Mouse (Mus musculus): Measurements from ENCODE around the gene Zfp422. TPM values are rescaled to one million over a fixed set of nuclear protein-coding genes. Genes with fewer than 3 reads are reported as not detected.
"Not testable (repeated sequence)": the region's sequence is repeated elsewhere in the genome, so short reads cannot be mapped to it uniquely, and the experiment has no call there.

Gene Zfp422
- polyA plus RNA-seq, 1 experiment from 2014 or later: 148 TPM

DNA sequence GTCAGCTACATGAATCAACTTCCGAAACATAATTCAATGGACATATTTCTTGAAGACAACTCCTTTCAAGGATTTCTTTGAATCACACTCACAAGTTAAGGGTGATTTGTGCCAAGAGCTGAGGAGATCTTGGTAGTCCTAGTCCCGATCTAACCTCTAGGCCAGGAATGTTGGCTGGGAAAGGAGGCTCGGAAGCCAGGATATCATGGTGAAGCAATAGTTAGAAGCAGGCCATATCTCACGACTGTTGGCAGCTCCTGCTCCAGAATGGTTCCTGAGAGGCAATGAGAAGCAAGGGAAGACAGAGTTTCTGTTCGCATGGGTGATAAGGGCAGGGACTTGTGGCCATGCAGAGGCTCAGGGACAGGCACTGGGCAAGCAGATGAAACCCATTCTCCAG is 8.7 kb upstream of the Zfp422 start:
- H3K27ac ChIP-seq (ENCODE audit: low read length): no peak overlapping the region
- 60% methylated on average over 5 of the region's 5 CpGs for WGBS
- ATAC-seq (ENCODE audit: low read depth): no peak
- H3K4me2 ChIP-seq (ENCODE audit: low read depth, low read length): no peak overlapping the region
- peaks cover 7% of the 10 kb centered on the region for H3K4me1 ChIP-seq (replicated peaks; ENCODE audit: control insufficient read depth, insufficient read depth, low read length)
- H3K4me3 ChIP-seq (ENCODE audit: low read length): no peak overlapping the region
- no peaks in the 10 kb centered on the region for H3K9me3 ChIP-seq (ENCODE audit: control insufficient read depth, low read length)
- H3K27me3 ChIP-seq (ENCODE audit: control insufficient read depth, insufficient read depth, low read depth, low read length): no peaks in the 10 kb centered on the region
- H3K36me3 ChIP-seq (ENCODE audit: control insufficient read depth, insufficient read depth, low read length): no peaks in the 10 kb centered on the region
- no peak overlapping the region for H3K9ac ChIP-seq (ENCODE audit: low read length)

DNA sequence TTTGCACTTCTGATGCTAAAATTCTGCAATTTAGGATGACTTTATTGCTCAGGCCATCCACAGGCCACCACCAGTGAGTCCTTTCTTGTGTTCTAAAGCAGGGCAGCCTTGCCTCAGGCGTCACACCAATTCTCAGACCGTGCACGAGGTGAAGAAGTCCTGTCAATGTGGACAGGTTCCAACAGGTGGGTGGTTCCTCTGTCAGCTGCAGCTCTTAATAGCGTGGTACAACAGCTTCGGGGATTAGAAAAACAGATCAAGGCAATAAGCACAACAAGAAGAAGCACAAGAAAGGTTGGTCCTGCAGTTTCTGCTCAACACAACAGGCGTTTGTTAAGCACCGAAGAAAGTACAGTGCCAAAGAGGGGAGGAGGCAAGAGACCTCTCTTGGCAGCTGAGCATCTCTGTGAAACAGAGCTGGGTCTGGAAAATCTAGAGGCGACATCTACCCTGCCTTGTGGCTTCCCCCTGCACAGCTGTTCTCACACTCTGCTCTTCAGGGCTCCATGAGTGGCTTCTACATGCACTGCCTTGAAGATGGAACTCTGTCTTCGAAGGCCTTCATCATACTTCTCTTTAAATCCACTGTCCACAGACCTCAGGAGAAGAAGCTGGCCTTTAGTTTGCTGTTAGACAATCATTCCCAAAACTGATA is 7.9 kb upstream of the Zfp422 start:
- ATAC-seq (ENCODE audit: low read depth): no peak
- WGBS: 77% methylated on average over 9 of the region's 9 CpGs
- H3K4me3 ChIP-seq (ENCODE audit: low read length): no peak overlapping the region

DNA sequence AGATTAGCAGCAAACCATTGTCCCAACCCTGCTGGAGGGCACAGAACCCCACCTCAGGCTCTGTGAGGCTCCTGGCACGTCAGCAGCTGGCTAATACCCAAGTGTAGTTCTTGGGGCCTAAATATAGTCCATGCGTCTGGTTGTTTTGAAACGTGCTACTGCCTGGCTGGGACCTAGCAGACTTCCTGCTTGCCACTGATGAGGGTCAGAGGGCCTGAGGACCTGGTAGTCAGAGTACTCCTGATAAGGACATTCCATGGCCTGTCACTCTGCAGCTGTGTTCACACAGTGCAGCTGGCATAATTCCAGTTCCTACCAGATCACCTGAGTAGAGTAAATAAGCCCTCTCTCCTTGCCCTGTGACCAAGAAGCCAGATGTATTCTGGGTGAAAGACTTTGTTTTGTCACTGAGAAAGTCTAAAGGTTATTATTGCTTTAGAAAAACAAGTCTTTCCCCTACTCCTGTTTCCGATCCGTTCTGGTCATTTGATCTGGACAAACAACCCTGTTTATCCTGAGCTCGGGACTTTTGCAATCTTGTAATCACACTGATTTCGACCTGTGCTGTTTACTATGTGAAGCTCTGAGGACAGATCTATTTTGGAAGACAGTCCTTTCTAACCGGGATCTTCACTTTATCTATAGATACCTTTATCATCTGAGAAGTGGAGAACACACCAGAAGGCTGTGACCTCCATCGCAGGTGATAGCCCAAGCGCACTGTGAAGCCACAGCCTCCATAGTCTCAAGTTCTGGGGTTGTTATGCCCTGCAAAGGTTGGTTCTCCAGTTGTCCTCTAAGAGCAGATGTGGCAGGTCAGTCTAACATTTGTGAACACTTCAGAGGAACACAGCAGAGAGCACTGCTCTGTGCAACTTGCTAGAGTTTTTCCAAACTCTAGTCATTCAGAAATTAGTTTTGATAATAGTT is 6.7 kb upstream of the Zfp422 start:
- Histone ChIP-seq H3K9ac (ENCODE audit: low read length) (no peak overlapping the region), H3K9me3 (ENCODE audit: control insufficient read depth, low read length) (no peaks in the 10 kb centered on the region), H3K4me1 (replicated peaks; ENCODE audit: control insufficient read depth, insufficient read depth, low read length) (peaks cover 7% of the 10 kb centered on the region), H3K36me3 (ENCODE audit: control insufficient read depth, insufficient read depth, low read length) (no peaks in the 10 kb centered on the region), H3K27me3 (ENCODE audit: control insufficient read depth, insufficient read depth, low read depth, low read length) (no peaks in the 10 kb centered on the region), H3K4me3 (ENCODE audit: low read length) (no peak overlapping the region), H3K27ac (ENCODE audit: low read length) (peak overlapping the region; percentile 77), H3K4me2 (ENCODE audit: low read depth, low read length) (no peak overlapping the region)
- WGBS: 32% methylated on average over 10 of the region's 10 CpGs
- ATAC-seq (ENCODE audit: low read depth): peak; percentile 97

More for the DNA sequence above, 7.9 kb upstream of the Zfp422 start:
- Histone ChIP-seq H3K36me3 (ENCODE audit: control insufficient read depth, insufficient read depth, low read length) (no peaks in the 10 kb centered on the region), H3K27ac (ENCODE audit: low read length) (no peak overlapping the region), H3K4me2 (ENCODE audit: low read depth, low read length) (no peak overlapping the region), H3K4me1 (replicated peaks; ENCODE audit: control insufficient read depth, insufficient read depth, low read length) (peaks cover 7% of the 10 kb centered on the region), H3K9ac (ENCODE audit: low read length) (no peak overlapping the region), H3K27me3 (ENCODE audit: control insufficient read depth, insufficient read depth, low read depth, low read length) (no peaks in the 10 kb centered on the region), H3K9me3 (ENCODE audit: control insufficient read depth, low read length) (no peaks in the 10 kb centered on the region)

DNA sequence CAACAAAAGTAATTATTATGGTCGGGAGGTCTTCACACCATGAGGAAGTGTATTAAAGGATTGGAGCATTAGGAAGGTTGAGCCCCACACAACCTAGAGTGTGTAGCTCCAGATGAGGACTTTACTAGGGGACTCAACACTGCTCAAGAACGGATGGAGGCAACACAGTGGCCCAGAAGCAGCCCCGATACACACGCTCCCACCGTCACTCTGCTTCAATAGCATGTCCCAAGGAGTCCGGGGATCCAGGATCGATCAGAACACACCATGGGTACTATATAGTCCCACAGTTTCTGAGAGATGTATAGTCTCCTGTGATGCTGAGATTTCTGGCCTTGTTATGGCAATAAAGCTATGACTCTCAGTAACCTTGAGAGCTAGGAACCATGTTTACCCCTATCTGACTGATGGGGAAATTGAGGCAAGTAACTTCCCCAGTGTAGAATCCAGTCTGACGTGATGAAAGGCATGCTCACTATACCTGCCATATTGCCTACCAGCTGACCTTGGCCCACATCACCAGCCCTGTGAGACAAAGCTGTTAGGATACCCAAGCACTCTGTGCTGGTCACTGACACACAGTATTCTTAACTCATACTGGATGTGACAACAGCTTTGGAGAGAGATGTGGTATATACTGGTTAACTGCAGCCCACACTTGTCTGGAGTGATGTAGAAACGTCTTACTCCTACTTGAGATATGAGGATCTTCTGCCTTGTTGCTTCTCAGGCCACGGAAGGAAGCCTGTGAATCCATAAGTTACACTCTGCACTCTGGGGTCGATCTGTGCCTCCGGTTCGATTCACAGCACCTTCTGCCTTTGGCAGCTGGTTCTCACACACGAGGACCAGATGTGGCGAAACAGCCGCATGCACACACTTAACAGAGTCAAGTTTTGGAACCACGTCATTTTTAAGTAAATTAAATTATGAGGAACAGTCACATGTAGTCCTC is 5.2 kb upstream of the Zfp422 start:
- Histone ChIP-seq H3K27me3 (ENCODE audit: control insufficient read depth, insufficient read depth, low read depth, low read length) (no peaks in the 10 kb centered on the region), H3K9me3 (ENCODE audit: control insufficient read depth, low read length) (no peaks in the 10 kb centered on the region), H3K36me3 (ENCODE audit: control insufficient read depth, insufficient read depth, low read length) (no peaks in the 10 kb centered on the region), H3K9ac (ENCODE audit: low read length) (no peak overlapping the region), H3K4me3 (ENCODE audit: low read length) (no peak overlapping the region), H3K4me1 (replicated peaks; ENCODE audit: control insufficient read depth, insufficient read depth, low read length) (peaks cover 7% of the 10 kb centered on the region), H3K27ac (ENCODE audit: low read length) (peak overlapping the region; percentile 77), H3K4me2 (ENCODE audit: low read depth, low read length) (no peak overlapping the region)
- no peak for ATAC-seq (ENCODE audit: low read depth)
- WGBS: 89% methylated on average over 17 of the region's 17 CpGs

DNA sequence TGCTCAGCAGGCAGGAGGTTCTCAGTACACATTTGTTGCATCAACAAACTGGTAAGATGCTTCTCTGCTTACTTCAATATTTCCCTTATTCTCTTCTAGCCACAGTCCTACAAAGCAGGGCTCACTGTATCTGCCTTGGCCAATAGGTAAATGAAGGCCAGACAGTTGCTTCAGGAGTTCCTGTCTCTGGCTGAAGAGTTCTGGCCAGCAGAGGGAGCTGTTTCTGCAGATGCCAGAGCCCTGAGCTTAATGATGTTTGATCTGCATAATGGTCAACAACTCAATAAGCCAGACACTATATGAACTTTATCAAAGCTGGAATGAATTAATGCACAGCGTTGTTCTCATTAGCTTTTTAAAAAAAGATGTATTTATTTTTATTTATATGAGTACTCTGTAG is 3.3 kb upstream of the Zfp422 start:
- no peak for ATAC-seq (ENCODE audit: low read depth)
- H3K27me3 ChIP-seq (ENCODE audit: control insufficient read depth, insufficient read depth, low read depth, low read length): no peaks in the 10 kb centered on the region
- peaks cover 7% of the 10 kb centered on the region for H3K4me1 ChIP-seq (replicated peaks; ENCODE audit: control insufficient read depth, insufficient read depth, low read length)
- no peak overlapping the region for H3K9ac ChIP-seq (ENCODE audit: low read length)
- no peak overlapping the region for H3K4me3 ChIP-seq (ENCODE audit: low read length)
- 41% methylated on average over 1 of the region's 1 CpGs for WGBS
- H3K4me2 ChIP-seq (ENCODE audit: low read depth, low read length): no peak overlapping the region
- no peaks in the 10 kb centered on the region for H3K9me3 ChIP-seq (ENCODE audit: control insufficient read depth, low read length)
- H3K36me3 ChIP-seq (ENCODE audit: control insufficient read depth, insufficient read depth, low read length): no peaks in the 10 kb centered on the region
- no peak overlapping the region for H3K27ac ChIP-seq (ENCODE audit: low read length)

DNA sequence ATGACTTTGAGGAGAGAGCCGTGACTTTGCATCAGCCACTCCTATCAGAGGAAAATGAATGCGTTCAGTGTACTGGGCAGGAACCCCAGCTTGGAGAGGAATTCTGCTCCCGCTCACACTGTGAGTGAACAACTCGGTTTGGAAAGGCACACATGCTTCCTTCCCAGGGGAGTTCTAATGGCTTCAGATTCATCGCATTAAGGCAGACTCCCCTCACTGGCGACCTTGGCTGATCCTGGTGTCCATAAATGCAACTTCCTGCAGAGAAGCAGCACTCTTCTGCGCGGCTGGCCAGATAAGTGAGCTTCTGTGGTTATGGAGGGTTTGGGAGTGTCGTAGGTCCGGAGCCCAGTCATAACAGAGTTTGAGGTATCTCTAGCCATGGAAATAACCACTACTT is 967 bp upstream of the Zfp422 start:
- H3K27ac ChIP-seq (ENCODE audit: low read length): no peak overlapping the region

DNA sequence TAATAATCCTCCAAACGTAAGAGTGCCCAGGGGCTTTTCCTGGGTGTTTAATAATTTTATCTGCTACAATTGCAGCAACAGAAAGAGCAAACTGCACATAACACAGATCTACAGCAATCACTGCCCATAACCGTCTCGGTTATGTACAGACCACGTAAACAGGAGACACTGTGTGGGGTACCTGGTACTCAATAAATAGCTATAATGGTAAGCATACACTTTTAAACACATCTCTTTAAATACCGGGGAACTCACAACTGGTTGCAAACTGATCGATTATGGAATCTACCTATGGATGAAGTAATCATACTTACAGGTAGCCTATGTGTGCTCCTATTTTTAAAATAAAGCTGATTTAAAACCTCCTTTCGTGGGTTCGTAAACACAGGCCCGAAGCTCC is 704 bp downstream of the Zfp422 start:
- H3K36me3 ChIP-seq (ENCODE audit: control insufficient read depth, insufficient read depth, low read length): peaks cover 10% of the 10 kb centered on the region
- WGBS: 9% methylated on average over 9 of the region's 9 CpGs
- H3K9ac ChIP-seq (ENCODE audit: low read length): peak overlapping the region; percentile 96
- peak overlapping the region; percentile 75 for H3K4me3 ChIP-seq (ENCODE audit: low read length)
- H3K27ac ChIP-seq (ENCODE audit: low read length): no peak overlapping the region; the same call in 1 of the 2 replicates
- H3K4me1 ChIP-seq (replicated peaks; ENCODE audit: control insufficient read depth, insufficient read depth, low read length): no peaks in the 10 kb centered on the region
- H3K9me3 ChIP-seq (ENCODE audit: control insufficient read depth, low read length): no peaks in the 10 kb centered on the region
- no peak for ATAC-seq (ENCODE audit: low read depth)
- peak overlapping the region; percentile 72 for H3K4me2 ChIP-seq (ENCODE audit: low read depth, low read length)
- H3K27me3 ChIP-seq (ENCODE audit: control insufficient read depth, insufficient read depth, low read depth, low read length): no peaks in the 10 kb centered on the region

More for the DNA sequence above, 967 bp upstream of the Zfp422 start:
- H3K4me3 ChIP-seq (ENCODE audit: low read length): no peak overlapping the region
- no peaks in the 10 kb centered on the region for H3K9me3 ChIP-seq (ENCODE audit: control insufficient read depth, low read length)
- H3K4me1 ChIP-seq (replicated peaks; ENCODE audit: control insufficient read depth, insufficient read depth, low read length): peaks cover under 1% of the 10 kb centered on the region; the same call in 1 of the 2 replicates
- no peak overlapping the region for H3K4me2 ChIP-seq (ENCODE audit: low read depth, low read length)
- H3K36me3 ChIP-seq (ENCODE audit: control insufficient read depth, insufficient read depth, low read length): peaks cover 7% of the 10 kb centered on the region; the same call in 1 of the 2 replicates
- H3K27me3 ChIP-seq (ENCODE audit: control insufficient read depth, insufficient read depth, low read depth, low read length): no peaks in the 10 kb centered on the region
- no peak for ATAC-seq (ENCODE audit: low read depth)
- 87% methylated on average over 10 of the region's 10 CpGs for WGBS
- no peak overlapping the region for H3K9ac ChIP-seq (ENCODE audit: low read length)

DNA sequence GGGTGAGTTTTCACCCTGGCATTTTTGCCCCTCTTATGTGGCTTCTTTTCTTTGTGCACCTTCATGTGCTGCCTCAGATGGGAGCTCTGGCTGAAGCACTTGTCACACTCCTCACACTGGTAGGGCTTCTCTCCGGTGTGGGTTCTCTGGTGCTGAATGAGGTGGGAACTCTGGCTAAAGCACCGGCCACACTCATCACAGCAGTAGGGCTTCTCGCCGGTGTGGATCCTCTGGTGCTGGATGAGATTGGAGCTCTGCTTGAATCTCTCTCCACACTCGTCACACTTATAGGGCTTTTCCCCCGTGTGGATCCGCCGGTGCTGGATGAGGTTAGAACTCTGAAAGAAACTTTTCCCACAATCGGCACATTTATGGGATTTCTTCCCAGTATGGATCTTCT is 2.4 kb downstream of the Zfp422 start:
- not testable (repeated sequence) for ATAC-seq (ENCODE audit: low read depth); H3K4me2 ChIP-seq (ENCODE audit: low read depth, low read length); H3K9ac ChIP-seq (ENCODE audit: low read length); H3K4me1 ChIP-seq (replicated peaks; ENCODE audit: control insufficient read depth, insufficient read depth, low read length); H3K4me3 ChIP-seq (ENCODE audit: low read length); H3K27ac ChIP-seq (ENCODE audit: low read length); H3K27me3 ChIP-seq (ENCODE audit: control insufficient read depth, insufficient read depth, low read depth, low read length); H3K9me3 ChIP-seq (ENCODE audit: control insufficient read depth, low read length)
- WGBS: 96% methylated on average over 9 of the region's 9 CpGs
- H3K36me3 ChIP-seq (ENCODE audit: control insufficient read depth, insufficient read depth, low read length): peaks cover 10% of the 10 kb centered on the region

Data from lung, embryonic 16.5 days (tissue).